Mouse (Mus musculus): ENCODE data around the gene Ahsg.

The Ahsg gene

DNA sequence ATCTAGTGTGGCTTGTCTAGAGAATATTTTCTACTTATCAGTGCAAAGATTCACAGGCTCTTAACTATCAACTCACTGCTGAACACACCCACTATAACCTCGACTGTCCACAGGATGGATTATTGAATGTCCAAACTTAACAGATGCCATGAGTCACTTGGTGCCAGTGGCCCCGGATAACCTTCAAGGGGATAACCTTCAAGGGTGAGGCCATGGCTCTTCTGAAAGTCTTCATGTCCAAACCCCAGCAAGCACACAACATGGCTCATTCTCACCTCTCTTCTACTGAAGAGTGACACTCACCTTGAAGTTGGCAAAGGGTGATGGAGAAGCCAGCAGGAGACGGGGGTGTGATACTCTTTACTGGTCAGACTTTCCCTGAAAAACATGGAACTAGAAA lies 4.4 kb upstream of the Ahsg start:
- DNase-seq (ENCODE audit: low read depth, low spot score) = no peak

DNA sequence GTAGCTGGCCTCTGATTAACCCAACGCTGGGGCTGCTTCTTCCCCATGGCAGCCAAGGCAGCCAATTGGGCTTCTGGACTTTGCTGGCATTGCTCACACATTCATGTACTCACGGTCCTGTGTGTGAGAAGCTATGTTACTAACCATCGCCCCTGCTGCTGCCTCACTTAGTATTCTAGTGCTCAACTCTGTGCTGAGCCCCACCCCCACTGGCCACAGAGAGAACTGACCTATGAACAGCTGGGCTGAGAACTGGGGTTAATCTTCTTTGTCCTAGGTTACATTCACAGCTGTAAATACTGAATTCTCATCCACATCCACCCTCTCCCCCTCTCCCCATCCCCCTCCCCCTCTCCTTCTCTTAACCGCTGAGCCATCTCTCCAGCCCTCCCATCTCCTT lies 2.2 kb upstream of the Ahsg start:
- no peak for DNase-seq (ENCODE audit: low read depth, low spot score)

DNA sequence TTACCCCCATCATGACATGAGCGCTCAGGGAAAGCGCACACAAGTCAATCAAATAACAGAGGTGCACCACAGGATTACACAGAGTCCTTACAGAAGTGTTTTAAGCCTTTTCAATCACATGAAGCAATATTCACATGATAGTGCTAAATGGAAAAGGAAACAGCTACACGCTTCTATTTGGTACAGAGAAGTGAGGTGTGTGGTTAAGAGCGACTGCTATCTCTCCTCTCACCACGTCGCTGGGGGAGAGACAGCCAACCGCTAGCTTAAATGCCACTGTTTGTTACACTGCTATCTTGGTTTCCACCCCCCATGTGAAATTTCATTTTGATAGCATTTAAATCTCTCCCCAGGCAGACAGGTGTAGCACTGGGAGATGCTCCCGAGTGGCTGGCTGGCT lies 1.4 kb upstream of the Ahsg start:
- DNase-seq (ENCODE audit: low read depth, low spot score) = no peak

DNA sequence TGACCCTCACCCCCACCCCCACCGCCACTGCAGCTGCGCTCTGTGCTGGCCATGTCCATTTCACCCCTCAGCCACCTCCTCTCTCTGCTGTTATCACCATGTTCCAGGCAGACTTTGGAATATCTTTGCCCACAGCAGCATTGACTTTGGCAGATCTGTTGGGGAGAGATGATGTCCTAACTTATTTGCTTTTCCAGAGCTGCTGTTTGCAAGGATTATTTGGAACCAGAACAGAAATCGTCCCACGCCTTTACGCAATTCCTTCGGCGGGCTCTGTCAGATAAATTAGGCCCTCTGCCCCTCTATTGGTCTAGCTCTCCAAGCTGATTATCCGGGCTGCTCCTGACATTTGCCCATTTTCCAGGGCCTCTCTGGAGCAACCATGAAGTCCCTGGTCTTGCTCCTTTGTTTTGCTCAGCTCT lies 667 bp downstream of the Ahsg start:
- DNase-seq (ENCODE audit: low read depth, low spot score) = no peak

DNA sequence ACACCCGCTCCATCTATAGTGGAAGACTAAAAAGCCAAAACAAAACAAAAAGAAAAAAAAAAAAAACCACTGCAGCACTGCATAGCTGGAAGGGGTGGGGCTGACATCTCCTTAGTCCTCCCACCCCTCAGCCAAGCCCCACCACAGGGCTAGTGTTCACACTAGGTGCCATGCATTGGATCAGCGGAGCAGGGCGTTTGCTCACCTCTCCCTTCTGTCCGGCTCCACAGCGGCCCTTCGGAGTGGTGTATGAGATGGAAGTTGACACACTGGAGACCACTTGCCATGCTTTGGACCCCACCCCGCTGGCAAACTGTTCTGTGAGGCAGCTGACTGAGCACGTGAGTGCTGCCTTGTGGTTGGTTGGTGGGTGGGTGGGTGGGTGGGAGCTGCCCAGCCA lies 3.0 kb downstream of the Ahsg start:
- no peak for DNase-seq (ENCODE audit: low read depth, low spot score)

DNA sequence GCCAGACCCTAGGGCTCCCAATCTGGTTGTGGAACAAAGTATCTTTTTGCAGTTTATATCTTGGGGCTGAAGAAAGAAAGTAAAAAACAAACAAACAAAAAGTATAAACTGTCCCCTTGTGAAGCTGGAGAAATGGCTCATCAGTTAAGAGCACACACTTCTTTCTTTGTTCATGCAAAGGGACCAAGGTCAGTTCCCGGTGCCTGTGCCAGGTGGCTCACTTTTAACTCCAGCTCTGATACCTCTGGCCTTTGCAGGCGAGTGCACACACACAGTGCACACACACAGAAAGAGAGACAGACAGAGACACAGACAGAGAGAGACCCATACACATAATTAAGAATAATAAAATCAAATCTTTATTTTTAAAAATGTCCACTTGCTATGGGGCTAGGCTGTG lies 5.5 kb downstream of the Ahsg start:
- DNase-seq (ENCODE audit: low read depth, low spot score) = no peak

DNA sequence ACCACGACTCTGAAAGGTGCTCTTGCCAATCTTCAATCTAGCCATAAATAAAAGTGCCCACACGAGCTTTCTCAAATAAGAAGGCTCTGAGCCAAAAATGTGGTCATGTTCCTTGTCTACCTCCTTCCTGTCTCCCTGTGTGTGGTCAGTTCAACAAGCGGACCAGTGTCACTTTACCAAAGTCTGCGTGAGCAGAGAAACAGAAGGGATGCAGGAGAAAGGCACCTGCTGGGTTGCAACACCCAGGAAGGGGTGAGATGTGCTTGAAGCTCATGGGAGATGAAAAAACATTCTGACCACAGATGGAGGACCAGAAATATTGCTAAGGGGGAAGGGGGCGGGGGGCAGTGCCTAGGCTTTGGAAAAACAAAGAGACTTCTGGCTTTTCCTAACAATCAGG lies 8.3 kb downstream of the Ahsg start:
- no peak for DNase-seq (ENCODE audit: low read depth, low spot score)

DNA sequence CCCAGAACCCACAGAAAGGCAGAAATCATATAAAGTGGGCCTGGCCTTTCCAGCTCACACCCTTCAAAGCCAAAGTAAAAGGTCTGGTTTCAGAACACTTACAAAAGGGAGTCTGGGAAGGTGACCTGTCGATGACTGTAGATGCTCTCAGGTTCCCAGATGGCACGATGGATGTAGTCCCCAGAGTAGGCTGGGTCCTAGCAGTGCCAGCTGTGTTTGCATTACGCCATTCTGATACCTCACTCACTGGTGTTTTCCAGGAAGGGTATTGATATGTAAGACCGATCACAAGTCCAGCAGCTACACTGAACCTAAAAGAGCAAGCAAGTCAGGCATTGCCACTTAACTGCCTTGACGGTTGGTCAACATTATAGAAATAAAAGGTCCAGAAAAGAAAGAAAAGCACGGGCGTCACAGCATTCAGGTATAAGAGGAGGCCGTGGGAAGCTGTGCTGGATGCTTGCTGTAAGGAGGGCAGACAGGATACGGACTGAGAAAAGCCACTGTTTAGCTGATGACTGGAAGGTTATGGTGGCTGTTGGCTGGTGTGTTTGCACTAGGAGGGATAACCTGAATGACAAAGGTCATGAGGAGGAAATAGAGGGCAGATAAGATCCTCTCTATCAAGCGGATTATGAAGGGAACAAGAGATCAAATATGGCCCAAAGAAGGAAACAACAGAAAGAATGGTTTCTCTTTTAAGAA lies 8.9 kb downstream of the Ahsg start:
- DNase-seq (ENCODE audit: low read depth, low spot score) = no peak

DNA sequence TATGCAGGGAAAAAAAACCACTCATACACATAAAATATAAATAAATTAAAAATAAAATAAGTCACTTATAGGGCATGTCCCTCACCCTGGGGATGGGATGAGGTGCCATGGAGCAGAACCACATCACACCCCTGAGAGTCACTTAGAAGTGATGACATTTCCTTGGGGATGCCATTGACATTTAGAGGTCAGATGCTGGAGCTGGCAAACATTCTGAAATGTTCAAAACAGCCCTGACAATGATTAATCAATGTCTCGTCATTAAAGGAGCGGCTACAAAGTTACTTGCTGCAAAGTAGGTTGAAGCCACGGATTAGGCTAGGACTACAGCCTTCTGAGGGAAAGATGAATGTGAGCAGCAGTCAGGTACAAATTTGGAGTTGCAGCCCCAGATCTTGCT lies 10.2 kb downstream of the Ahsg start:
- DNase-seq (ENCODE audit: low read depth, low spot score) = no peak

DNA sequence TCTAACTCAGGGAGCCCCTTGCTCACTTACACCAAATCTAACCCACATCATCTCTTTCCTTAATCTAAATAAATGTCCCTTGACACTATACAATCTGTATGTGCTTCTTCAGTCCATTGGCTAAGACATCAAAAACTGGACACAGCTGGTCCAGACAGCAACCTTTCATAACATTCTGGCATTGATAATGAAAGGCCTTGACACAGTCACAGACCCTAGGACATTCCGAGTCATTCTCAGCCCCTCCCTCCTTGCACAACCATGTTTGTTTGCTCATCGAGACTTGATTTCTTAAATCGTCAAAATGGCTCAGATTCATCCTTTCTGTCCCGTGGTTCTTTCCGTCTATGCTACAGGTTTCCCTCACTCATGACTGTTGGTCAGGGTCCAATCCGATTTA lies 18.2 kb downstream of the Ahsg start:
- DNase-seq (ENCODE audit: low read depth, low spot score) = no peak

DNA sequence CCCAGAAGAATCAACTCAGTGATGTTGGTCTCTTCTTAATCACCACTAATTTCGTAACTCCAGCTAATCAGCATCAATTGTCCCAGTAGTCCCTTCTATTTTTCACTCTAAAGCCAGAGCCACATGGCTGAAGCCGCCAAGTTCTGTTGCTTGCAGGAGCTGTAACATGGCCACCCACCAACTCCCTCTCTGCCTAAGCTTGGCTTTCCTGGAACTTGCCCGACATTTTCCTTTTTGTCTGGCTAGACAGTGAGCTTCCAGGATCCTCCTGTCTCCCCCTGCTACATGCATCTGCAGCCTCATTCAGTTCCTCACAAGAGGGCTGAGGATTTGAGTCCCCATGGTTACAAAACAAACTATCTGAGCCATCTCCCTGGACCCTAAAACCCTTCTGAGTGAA lies 20.9 kb downstream of the Ahsg start:
- DNase-seq (ENCODE audit: low read depth, low spot score) = no peak

DNA sequence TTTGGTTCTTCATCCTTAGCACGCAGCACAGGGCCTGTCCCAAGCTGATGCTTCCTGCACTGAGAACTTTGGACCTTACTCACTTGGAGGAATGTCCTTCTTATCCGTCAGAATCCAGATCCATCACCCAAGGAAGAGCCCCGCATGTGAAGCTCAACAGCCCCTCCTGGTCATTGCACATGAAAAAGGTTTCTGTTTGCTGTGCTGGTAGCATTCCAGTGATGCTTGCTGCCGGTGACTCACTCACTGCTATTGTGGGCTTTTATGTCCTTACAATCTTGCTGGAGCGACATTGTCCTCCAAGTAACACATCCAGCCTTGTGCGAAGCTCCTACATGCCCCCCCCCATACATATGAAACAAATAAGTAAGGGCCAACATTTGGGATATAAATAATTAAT lies 21.8 kb downstream of the Ahsg start:
- DNase-seq (ENCODE audit: low read depth, low spot score) = no peak

DNA sequence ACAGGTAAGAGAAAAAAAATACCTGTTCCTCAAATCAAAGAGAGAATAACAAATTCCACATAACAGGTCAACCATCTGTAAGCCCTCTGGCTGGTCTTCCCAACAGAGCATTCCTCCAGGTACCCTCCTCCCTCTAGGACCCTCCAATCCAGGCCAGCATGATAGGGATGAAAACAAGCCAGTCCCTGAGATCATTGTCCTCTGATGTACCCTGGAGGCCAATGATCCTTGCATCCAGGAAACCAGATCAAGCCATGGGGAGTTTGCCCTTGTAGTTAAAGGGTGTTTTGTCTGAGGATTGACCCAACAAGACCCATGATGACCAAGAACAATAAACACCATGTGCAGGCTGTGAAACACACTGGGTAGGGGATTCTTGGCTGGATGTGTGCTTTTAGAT lies 23.2 kb downstream of the Ahsg start:
- no peak for DNase-seq (ENCODE audit: low read depth, low spot score)

DNA sequence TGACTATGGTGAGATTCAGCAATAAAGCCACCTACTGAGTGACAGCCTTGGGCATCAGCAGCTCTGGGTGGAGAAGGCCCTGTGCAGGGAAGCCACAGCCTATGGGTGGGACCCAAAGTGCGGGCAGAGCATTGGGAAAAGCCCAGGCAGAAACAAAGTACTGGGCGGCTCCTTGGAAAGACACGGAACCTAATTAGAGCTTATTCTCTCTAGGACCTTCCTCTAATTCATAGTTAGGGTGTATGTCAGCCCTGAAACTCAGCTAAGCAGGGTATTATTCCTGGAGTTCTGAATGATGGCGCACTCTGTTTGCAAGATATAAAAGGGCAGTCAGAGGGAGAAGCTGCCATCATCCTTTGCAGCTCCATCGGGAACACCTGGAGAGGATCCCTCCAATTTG lies 27.0 kb downstream of the Ahsg start, which contains the start of gene Fetub:
Gene Fetub (plus strand): TSS at position 301 of the 400 bp plus-strand sequence.
- no peak for DNase-seq (ENCODE audit: low read depth, low spot score)

DNA sequence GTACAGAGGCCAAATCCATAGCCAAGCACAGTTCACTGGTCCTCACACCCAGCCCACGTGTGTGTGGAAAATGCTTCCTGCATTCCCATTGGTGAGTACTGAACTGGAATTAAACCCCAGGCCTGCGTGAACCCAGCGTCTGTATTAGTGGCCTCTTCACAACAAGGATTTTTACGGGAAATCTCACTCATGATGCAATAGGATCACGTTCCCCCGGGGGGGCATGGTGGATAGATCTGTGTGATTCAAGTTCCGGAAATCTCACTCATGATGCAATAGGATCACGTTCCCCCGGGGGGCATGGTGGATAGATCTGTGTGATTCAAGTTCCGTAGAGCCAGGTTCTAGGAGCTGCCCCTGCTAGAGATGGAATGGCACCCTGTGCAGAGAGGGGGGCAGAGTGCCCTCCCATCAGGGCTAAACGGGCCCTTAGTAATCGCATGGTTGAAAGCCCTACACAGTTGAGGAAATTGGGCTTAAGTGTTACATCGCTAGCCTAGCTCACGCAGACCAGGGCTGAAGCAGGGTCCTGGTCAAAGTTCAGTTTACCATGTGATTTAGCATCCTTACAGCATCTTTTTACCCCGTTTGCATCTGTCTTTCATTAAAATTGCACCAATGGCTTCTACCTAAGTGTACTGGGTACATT lies 27.7 kb downstream of the Ahsg start:
- DNase-seq (ENCODE audit: low read depth, low spot score) = no peak

DNA sequence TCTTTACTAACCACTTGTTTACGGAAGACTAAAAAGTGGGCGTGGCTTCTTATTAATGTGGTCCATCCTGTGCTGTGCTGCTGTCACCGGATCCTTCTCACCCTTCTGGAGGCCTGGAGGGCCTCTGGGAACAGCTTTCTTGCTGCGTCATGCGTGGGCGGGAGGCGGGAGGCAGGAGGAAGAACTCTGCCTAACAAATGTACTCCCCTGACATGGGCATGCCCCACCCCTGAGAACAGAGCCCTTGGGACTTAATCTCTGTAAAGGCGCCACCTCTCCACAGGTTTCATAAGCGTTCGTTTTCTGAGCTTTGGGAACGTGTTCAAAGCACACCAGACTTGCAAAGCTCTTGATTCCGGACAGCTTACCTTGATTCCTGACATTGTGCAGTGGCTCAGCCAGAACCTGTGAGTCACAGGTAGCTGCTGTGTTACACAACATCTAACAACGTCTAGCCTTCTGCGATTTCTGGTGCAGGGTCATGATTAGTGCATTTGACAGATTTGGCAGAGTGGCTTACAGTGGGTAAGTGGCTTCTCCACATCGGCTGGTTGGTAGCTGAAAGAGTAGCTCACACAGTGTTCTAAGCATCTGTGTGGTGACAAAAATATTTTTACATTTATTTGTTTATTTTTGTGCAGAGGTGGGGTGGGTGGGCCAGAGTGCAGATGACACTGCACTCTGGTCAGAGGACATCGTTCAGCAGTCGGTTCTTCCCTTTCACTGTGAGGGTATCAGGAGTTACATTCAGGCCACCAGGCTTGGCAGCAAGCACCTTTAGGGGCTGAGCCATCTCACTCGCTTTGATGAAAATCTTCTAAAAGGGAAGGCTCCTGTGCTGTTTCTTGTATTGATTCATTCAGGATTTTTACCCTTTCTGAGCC lies 29.1 kb downstream of the Ahsg start:
- no peak for DNase-seq (ENCODE audit: low read depth, low spot score)

DNA sequence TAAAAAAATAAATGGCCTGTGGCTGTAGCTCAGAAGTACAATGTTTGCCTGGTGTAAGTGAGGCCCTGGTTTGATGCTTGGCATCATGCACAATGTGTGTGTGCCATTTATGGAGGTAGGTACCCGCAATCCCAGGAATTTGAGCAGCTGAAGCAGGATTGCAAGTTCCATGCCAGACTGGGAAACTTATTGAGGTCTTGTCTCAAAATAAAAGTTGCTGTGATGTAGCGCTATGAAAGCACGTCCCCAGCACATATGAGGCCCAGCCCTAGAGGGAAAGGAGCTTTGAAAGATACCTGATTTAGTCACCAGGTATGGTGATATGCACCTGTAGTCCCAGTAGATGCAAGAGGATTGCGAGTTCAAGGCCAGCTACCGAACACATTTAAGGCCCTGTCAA lies 30.7 kb downstream of the Ahsg start:
- no peak for DNase-seq (ENCODE audit: low read depth, low spot score)

DNA sequence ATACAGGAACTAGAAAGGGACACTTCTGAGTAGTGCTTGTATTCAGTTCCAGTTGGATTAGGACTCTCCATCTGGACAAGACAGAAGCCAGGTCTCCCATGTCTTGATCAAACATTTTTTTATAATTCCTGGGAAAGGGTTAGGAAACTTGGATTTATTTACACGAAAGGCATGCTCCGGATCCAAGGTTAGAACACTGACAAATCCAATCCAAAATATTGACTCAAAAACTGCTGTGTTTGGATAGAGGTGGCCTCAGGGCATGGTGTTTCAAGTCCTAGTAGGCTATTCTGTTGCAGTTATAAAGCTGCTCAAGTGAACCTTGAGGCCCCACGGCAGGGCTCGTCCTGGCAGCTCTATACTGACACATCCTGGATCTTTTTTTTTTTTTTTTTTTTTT lies 31.4 kb downstream of the Ahsg start:
- no peak for DNase-seq (ENCODE audit: low read depth, low spot score)

DNA sequence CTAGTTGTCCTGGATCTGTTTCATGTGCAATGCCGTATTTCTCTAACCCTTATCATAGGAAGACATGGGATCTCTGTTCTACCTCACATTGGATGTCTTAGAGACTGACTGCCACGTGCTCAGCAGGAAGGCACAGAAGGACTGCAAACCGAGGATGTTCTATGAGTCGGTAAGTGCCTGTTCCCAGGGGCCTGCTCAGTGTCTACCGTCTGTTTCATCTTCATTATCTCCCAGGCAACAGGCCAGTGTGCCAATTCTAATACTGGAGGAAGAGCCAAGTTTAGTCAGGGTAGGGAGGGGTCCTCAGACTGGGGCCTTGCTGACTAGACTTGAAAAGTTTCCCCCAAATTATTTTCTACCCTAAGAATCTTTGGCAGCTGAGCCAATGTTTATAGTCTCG lies 38.5 kb downstream of the Ahsg start:
- no peak for DNase-seq (ENCODE audit: low read depth, low spot score)

DNA sequence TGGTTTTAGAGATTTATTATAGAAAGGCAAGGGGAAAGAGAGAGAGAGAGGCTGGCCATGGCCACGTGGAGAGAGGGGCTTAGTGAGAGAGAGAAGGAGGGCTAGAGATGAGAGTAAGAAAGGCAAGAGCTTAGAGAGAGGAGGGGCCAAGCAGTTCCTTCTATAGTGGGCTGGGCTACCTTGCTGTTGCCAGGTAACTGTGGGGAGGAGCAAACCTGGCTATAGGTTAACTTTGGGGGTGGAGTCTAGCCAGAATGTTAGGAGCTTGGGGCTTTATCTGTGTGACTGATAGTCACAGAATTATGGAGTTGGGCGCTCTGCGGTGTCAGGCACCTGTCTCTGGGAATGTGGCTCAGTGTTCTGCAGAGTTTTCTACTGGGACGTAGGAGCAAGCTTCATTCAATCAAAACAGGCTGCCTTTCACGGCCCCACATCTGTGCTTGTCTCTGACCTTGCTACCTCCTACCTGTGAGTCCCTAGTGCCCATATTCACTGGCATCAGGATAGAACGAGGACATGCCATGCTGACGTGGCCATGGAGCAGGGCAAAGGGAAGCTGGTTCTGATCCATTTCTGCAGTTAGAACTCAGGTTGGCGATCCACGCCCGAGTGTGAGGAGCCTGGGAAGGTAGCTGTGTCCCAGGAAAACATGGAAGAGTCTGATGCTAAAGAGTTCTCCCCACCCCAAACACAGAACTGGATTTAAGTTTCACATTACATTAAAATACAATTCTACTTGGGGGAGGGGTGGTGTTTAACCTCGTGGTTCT lies 40.5 kb downstream of the Ahsg start:
- no peak for DNase-seq (ENCODE audit: low read depth, low spot score)

DNA sequence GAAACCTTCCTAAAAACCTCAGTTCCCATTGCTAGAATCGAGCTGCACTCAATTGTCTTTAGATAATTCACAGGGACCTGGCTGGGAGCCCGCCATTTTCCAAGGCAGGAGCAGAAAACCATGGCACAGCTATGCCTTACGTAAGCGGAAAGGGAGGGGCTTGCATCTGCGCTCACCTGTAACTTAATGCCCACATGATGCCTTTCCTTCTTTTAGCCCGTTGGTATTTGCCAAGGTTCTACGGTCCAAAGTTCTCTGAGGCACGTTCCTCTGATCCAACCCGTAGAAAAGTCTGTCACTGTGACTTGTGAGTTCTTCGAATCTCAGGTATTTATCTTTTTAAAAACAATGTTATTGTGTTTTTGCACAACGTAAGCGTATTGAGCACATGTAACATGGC lies 46.6 kb downstream of the Ahsg start:
- DNase-seq (ENCODE audit: low read depth, low spot score) = no peak

DNA sequence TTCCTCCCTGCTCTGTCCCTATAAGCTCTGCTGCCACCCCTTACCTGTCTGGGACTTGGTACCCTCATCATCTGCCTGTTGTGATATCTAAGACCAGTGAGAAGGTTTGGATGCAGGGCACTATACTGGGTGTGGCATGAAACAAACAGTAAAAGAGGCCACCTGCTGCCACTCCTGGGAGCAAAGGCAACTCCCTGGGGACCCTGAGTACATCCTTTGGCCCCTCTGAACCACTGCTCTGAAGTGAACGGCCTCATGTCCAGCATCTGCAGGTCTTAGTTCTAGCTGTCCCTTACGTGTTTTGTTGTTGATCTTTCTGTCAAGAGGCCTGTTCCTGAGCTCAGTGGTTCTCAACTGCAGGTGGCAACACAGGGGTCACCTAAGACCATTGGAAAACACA lies 47.5 kb downstream of the Ahsg start:
- no peak for DNase-seq (ENCODE audit: low read depth, low spot score)

Measured in retina, adult 2 months (tissue).